In genomic region chr4:133816504-133816875, GRCm38 (mm10) we compare ENCODE assay signal across 9 mouse cellular contexts. TPM values are rescaled to one million over a fixed set of nuclear protein-coding genes. Genes with fewer than 3 reads are reported as not detected.
DNase-seq lines count a peak whose midpoint lies in the region; ATAC-seq and TF ChIP-seq lines count a peak whose summit lies in the region.
"Had no signal": no experiment of that assay in that cellular context is flagged by ENCODE, and none has a peak within 500 bp of the region (broad histone marks: within the 10 kb centered on the region; RNA-seq: fewer than 3 reads in every experiment).

No protein-coding gene starts in this region.

- WGBS in heart, embryonic 13.5 days, result 15% methylated on average over 7 of the region's 7 CpGs
- 16% methylated on average over 7 of the region's 7 CpGs for WGBS in intestine, embryonic 16.5 days
- WGBS in stomach, embryonic 15.5 days, result 16% methylated on average over 7 of the region's 7 CpGs

- H3K36me3 ChIP-seq in heart, embryonic 13.5 days, result no peaks in the 10 kb centered on the region
- H3K36me3 ChIP-seq in testis, adult 2 months (ENCODE audit: control insufficient read depth, insufficient read depth, low read length), result no peaks in the 10 kb centered on the region
- no peaks in the 10 kb centered on the region for H3K36me3 ChIP-seq in intestine, embryonic 16.5 days (ENCODE audit: control insufficient read depth, insufficient read depth, low read length)
- no peaks in the 10 kb centered on the region for H3K36me3 ChIP-seq in stomach, embryonic 15.5 days

- no peaks in the 10 kb centered on the region for H3K9me3 ChIP-seq in heart, embryonic 13.5 days
- H3K9me3 ChIP-seq in intestine, embryonic 16.5 days (ENCODE audit: control insufficient read depth, low read length), result no peaks in the 10 kb centered on the region
- no peaks in the 10 kb centered on the region for H3K9me3 ChIP-seq in stomach, embryonic 15.5 days

- no peak for TF ChIP-seq CTCF in testis, adult 2 months (IDR thresholded peaks at IDR 0.05; ENCODE audit: control insufficient read depth, insufficient read depth, insufficient replicate concordance, low read depth, low read length)

- intact Hi-C loops in heart, postnatal 14 days (cut with DNase I), result no loop called here

- H3K9ac ChIP-seq in heart, embryonic 13.5 days, result peak overlapping the region; percentile 95
- H3K9ac ChIP-seq in intestine, embryonic 16.5 days (ENCODE audit: low read depth, low read length), result peak overlapping the region; percentile 34; the same call in 1 of the 2 replicates
- H3K9ac ChIP-seq in stomach, embryonic 15.5 days, result no peak overlapping the region

- no peaks in the 10 kb centered on the region for H3K27me3 ChIP-seq in heart, embryonic 13.5 days (replicated peaks)
- H3K27me3 ChIP-seq in testis, adult 2 months (ENCODE audit: control insufficient read depth, insufficient read depth, low read length), result no peaks in the 10 kb centered on the region
- H3K27me3 ChIP-seq in intestine, embryonic 16.5 days (replicated peaks; ENCODE audit: control insufficient read depth, insufficient read depth, low read length), result no peaks in the 10 kb centered on the region
- no peaks in the 10 kb centered on the region for H3K27me3 ChIP-seq in stomach, embryonic 15.5 days (replicated peaks)

- peak overlapping the region; percentile 71 for H3K4me2 ChIP-seq in heart, embryonic 13.5 days
- H3K4me2 ChIP-seq in intestine, embryonic 16.5 days (ENCODE audit: low read depth, low read length), result peak overlapping the region; percentile 45
- peak overlapping the region; percentile 65 for H3K4me2 ChIP-seq in stomach, embryonic 15.5 days

- no peak for ATAC-seq in heart, embryonic 13.5 days (ENCODE audit: extremely low read depth, insufficient number of reproducible peaks, low FRiP score, low TSS enrichment)
- ATAC-seq in intestine, embryonic 16.5 days, result no peak
- no peak for ATAC-seq in stomach, embryonic 15.5 days (ENCODE audit: insufficient read depth, low FRiP score, low read depth)

- peaks cover 23% of the 10 kb centered on the region for H3K4me1 ChIP-seq in heart, embryonic 13.5 days
- H3K4me1 ChIP-seq in testis, adult 2 months (ENCODE audit: control insufficient read depth, insufficient read depth, low read length), result peaks cover 7% of the 10 kb centered on the region
- H3K4me1 ChIP-seq in intestine, embryonic 16.5 days (ENCODE audit: control insufficient read depth, insufficient read depth, low read length), result peaks cover 21% of the 10 kb centered on the region
- H3K4me1 ChIP-seq in stomach, embryonic 15.5 days, result peaks cover 27% of the 10 kb centered on the region

- peak overlapping the region; percentile 100 for H3K27ac ChIP-seq in heart, embryonic 13.5 days (replicated peaks)
- H3K27ac ChIP-seq in testis, adult 2 months (ENCODE audit: control insufficient read depth, insufficient read depth, low read depth, low read length), result 0 out of 2 replicates have a peak overlapping the region, but pooled peaks have one; percentile 34
- peak overlapping the region; percentile 100 for H3K27ac ChIP-seq in intestine, embryonic 16.5 days (ENCODE audit: low read length)
- H3K27ac ChIP-seq in stomach, embryonic 15.5 days, result peak overlapping the region; percentile 100

- no peak for DNase-seq in heart, postnatal 14 days
- no peak for DNase-seq in testis, postnatal 10 days (ENCODE audit: low spot score)
- DNase-seq in embryo, embryonic 10.5 days (ENCODE audit: low spot score), result no peak
- DNase-seq in T-cell, adult 2 months (ENCODE audit: low spot score), result no peak
- DNase-seq: gastrocnemius, postnatal 14 days had no signal

- TF ChIP-seq POLR2A in testis, adult 2 months (IDR thresholded peaks at IDR 0.05; ENCODE audit: control insufficient read depth, low read depth, low read length), result no peak

- H3K4me3 ChIP-seq in heart, embryonic 13.5 days, result peak overlapping the region; percentile 41
- peak overlapping the region; percentile 67 for H3K4me3 ChIP-seq in testis, adult 2 months (ENCODE audit: control insufficient read depth, low read depth, low read length)
- H3K4me3 ChIP-seq in intestine, embryonic 16.5 days (ENCODE audit: low read length), result peak overlapping the region; percentile 26
- H3K4me3 ChIP-seq in stomach, embryonic 15.5 days (replicated peaks), result peak overlapping the region; percentile 3

RNA-seq across cellular contexts. Expression of gene Arid1a, which starts 59.9 kb away (rescaled TPM):
- 21.1 and 21.2 TPM in 2 replicates for polyA plus RNA-seq in heart, embryonic 13.5 days (2015; fragmentation: Nextera tagmentation; extraction: Ambion mirVana)
- total RNA-seq in heart, postnatal 14 days (2021), result 10 to 100 TPM; 45.2 to 48.8 TPM
- polyA plus RNA-seq in testis, adult 2 months (2012; rRNA removed), result 33.9 and 36.4 TPM in 2 replicates
- polyA plus RNA-seq in intestine, embryonic 16.5 days (2015; fragmentation: Nextera tagmentation; extraction: Ambion mirVana), result 17.8 and 18.5 TPM in 2 replicates
- polyA plus RNA-seq in stomach, embryonic 15.5 days (2015; fragmentation: Nextera tagmentation; extraction: Ambion mirVana), result 27.0 and 29.2 TPM in 2 replicates

Comparison
In these comparisons a context has a peak if more than half of its experiments do, and no peak if none do; other contexts are left out.
1. H3K27ac ChIP-seq: peak in every context shown above with its lines; median percentile 100 in heart, embryonic 13.5 days; 100 in intestine, embryonic 16.5 days; 100 in stomach, embryonic 15.5 days; 34 in testis, adult 2 months.
2. H3K4me3 ChIP-seq: peak in every context shown above with its lines; median percentile 67 in testis, adult 2 months; 41 in heart, embryonic 13.5 days; 26 in intestine, embryonic 16.5 days; 3 in stomach, embryonic 15.5 days.